In the genomic region with DNA sequence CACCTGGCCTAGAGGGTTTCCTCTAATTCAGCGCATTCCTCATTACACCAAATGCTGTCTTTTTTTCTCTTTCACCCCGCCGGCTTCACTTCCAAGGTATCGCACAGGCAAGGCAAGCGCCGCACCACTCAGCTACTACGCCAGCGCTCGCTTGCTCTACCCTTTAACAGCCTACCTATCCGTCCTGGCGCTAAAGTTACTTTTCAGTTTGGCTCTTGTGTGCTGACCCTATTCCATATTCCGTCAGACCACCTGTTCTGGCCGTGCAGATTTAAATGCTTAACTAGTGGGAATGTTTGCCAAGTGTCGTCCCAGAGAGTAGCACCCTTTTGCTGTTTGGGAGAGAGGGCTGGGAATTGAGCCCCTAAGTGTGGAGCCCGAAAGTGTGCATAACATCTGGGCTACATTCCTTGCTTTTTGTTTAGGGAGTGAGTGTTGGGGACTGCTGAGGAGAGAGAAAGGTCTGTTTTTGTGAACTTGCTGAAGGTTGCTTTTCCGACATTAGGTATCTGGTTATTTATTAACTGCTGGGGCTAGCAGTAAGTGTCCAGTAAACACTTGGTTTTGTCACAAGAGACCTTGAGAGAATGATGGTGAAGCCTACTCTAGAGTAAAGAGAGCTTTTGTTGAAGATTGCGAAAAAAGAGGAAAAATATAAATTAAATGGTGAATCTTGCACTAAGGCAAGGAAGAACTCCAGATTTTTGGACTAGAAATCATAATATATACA, we compare ENCODE assay signal across 8 mouse cellular contexts. TPM values are rescaled to one million over a fixed set of nuclear protein-coding genes. Genes with fewer than 3 reads are reported as not detected.
DNase-seq lines count a peak whose midpoint lies in the region; ATAC-seq and TF ChIP-seq lines count a peak whose summit lies in the region.

No protein-coding gene starts in this region.

- 7% methylated on average over 17 of the region's 17 CpGs for WGBS in forebrain, postnatal 0 days
- 5% methylated on average over 17 of the region's 17 CpGs for WGBS in kidney, embryonic 15.5 days
- 26% methylated on average over 17 of the region's 17 CpGs for WGBS in macrophage (ENCODE audit: missing documents)
- 6% methylated on average over 17 of the region's 17 CpGs for WGBS in stomach, embryonic 15.5 days

- H3K36me3 ChIP-seq in C2C12 (ENCODE audit: control insufficient read depth, insufficient read depth), result peaks cover 14% of the 10 kb centered on the region
- H3K36me3 ChIP-seq in forebrain, postnatal 0 days (ENCODE audit: insufficient read depth), result no peaks in the 10 kb centered on the region
- H3K36me3 ChIP-seq in kidney, embryonic 15.5 days, result no peaks in the 10 kb centered on the region
- H3K36me3 ChIP-seq in macrophage (ENCODE audit: inconsistent target), result no peaks in the 10 kb centered on the region
- no peaks in the 10 kb centered on the region for H3K36me3 ChIP-seq in stomach, embryonic 15.5 days

- H3K4me2 ChIP-seq in forebrain, postnatal 0 days (ENCODE audit: low read depth), result peak overlapping the region; percentile 93
- peak overlapping the region; percentile 78 for H3K4me2 ChIP-seq in kidney, embryonic 15.5 days
- H3K4me2 ChIP-seq in stomach, embryonic 15.5 days, result peak overlapping the region; percentile 97

- peaks cover 59% of the 10 kb centered on the region for H3K79me3 ChIP-seq in C2C12 (ENCODE audit: low read depth)

- H3K4me1 ChIP-seq in forebrain, postnatal 0 days (ENCODE audit: insufficient read depth), result peaks cover 14% of the 10 kb centered on the region; the same call in 1 of the 2 replicates
- H3K4me1 ChIP-seq in kidney, embryonic 15.5 days, result peaks cover 23% of the 10 kb centered on the region
- peaks cover 18% of the 10 kb centered on the region for H3K4me1 ChIP-seq in stomach, embryonic 15.5 days

- H3K9ac ChIP-seq in forebrain, postnatal 0 days, result peak overlapping the region; percentile 63
- H3K9ac ChIP-seq in kidney, embryonic 15.5 days, result peak overlapping the region; percentile 59
- H3K9ac ChIP-seq in stomach, embryonic 15.5 days, result peak overlapping the region; percentile 57; the same call in 1 of the 2 replicates

- H3K4me3 ChIP-seq in C2C12 (ENCODE audit: insufficient read depth, poor library complexity, severe bottlenecking) (peak overlapping the region; percentile 92), macrophage (ENCODE audit: inconsistent target) (peak overlapping the region; percentile 82)
- peak overlapping the region; percentile 63 for H3K4me3 ChIP-seq in forebrain, postnatal 0 days (ENCODE audit: low read depth, low read length)
- peak overlapping the region; percentile 59 for H3K4me3 ChIP-seq in kidney, embryonic 15.5 days (replicated peaks)
- peak overlapping the region; percentile 73 for H3K4me3 ChIP-seq in stomach, embryonic 15.5 days (replicated peaks)

- H3K9me3 ChIP-seq in forebrain, postnatal 0 days (ENCODE audit: low read length), result no peaks in the 10 kb centered on the region
- H3K9me3 ChIP-seq in kidney, embryonic 15.5 days (replicated peaks), result no peaks in the 10 kb centered on the region
- H3K9me3 ChIP-seq in stomach, embryonic 15.5 days, result no peaks in the 10 kb centered on the region

- DNase-seq in T-cell, adult 2 months (ENCODE audit: low spot score), result peak; percentile 46
- DNase-seq in forebrain, postnatal 0 days, result no peak
- no peak for DNase-seq in cerebellum, adult 11-12 months
- no peak for DNase-seq in right cerebral cortex, postnatal 14 days

- no peak overlapping the region; the same call in 1 of the 2 replicates for H3K27ac ChIP-seq in forebrain, postnatal 0 days (ENCODE audit: low read depth, low read length)
- H3K27ac ChIP-seq in kidney, embryonic 15.5 days, result peak overlapping the region; percentile 92
- no peak overlapping the region for H3K27ac ChIP-seq in macrophage
- H3K27ac ChIP-seq in stomach, embryonic 15.5 days, result peak overlapping the region; percentile 87

- peak overlapping the region; percentile 86 for H3ac ChIP-seq in C2C12 (ENCODE audit: control insufficient read depth, insufficient read length, low read depth)

- H3K79me2 ChIP-seq in C2C12 (ENCODE audit: control insufficient read depth, insufficient read depth) (peaks cover 61% of the 10 kb centered on the region), macrophage (ENCODE audit: inconsistent target) (peaks cover 22% of the 10 kb centered on the region; the same call in 1 of the 2 replicates)

- ATAC-seq in forebrain, postnatal 0 days, result no peak
- no peak for ATAC-seq in kidney, embryonic 15.5 days (replicated peaks; ENCODE audit: low FRiP score)
- ATAC-seq in stomach, embryonic 15.5 days (ENCODE audit: insufficient read depth, low FRiP score, low read depth), result no peak

- no peak for TF ChIP-seq CTCF in C2C12 (IDR thresholded peaks at IDR 0.05; ENCODE audit: control insufficient read depth, insufficient read depth, insufficient read length)
- no peak for TF ChIP-seq CTCF in forebrain, postnatal 0 days (IDR thresholded peaks at IDR 0.05; ENCODE audit: low read depth)

- no peaks in the 10 kb centered on the region for H3K27me3 ChIP-seq in C2C12 (ENCODE audit: control insufficient read depth, insufficient read depth, insufficient read length)
- H3K27me3 ChIP-seq in forebrain, postnatal 0 days (ENCODE audit: insufficient read depth, low read length), result no peaks in the 10 kb centered on the region
- H3K27me3 ChIP-seq in kidney, embryonic 15.5 days, result no peaks in the 10 kb centered on the region
- no peaks in the 10 kb centered on the region for H3K27me3 ChIP-seq in stomach, embryonic 15.5 days (replicated peaks)

TF ChIP-seq in C2C12, 6 proteins besides CTCF, POLR2A, EP300 and RAD21:
- TF ChIP-seq MAX (IDR thresholded peaks at IDR 0.05) (no peak), MYOD1 (IDR thresholded peaks at IDR 0.05; ENCODE audit: control insufficient read depth, insufficient read length, low read depth) (no peak)

RNA-seq across cellular contexts. Expression of a gene that starts 1.2 kb away (rescaled TPM):
- polyA plus RNA-seq in C2C12 (2012; fragmentation: generic; extraction: Trizol) (80.9 TPM), macrophage (2018) (11.3 to 39.1 TPM (median 14.9 TPM) in 3 replicates)
- total RNA-seq in forebrain, postnatal 0 days (2014; rRNA removed), result 22.8 and 26.2 TPM in 2 replicates
- polyA plus RNA-seq in forebrain, postnatal 0 days (2015; fragmentation: Nextera tagmentation; extraction: Ambion mirVana), result 19.1 and 25.2 TPM in 2 replicates
- 100 and 103 TPM in 2 replicates for polyA plus RNA-seq in kidney, embryonic 15.5 days (2015; fragmentation: Nextera tagmentation; extraction: Ambion mirVana)
- total RNA-seq in macrophage (2018; cell fraction: chromatin; rRNA removed), result 10 to 100 TPM in 18 of 26 experiments, 1 to 10 TPM in 8; 1.4 to 46.9 (median 23.7) TPM
- total RNA-seq in macrophage (2018; cell fraction: cytosol; rRNA removed), result 10 to 100 TPM in 23 of 26 experiments, 1 to 10 TPM in 3; 8.2 to 17.4 (median 13.3) TPM
- total RNA-seq in macrophage (2018; cell fraction: nucleus; rRNA removed), result 10 to 100 TPM in 14 of 26 experiments, 1 to 10 TPM in 12; 3.1 to 39.3 (median 10.6) TPM
- polyA plus RNA-seq in stomach, embryonic 15.5 days (2015; fragmentation: Nextera tagmentation; extraction: Ambion mirVana), result 87.7 and 108 TPM in 2 replicates

RNA-seq across cellular contexts. Expression of a gene that starts 9.7 kb away (rescaled TPM):
- polyA plus RNA-seq in C2C12 (2012; fragmentation: generic; extraction: Trizol), result not detected
- total RNA-seq in forebrain, postnatal 0 days (2014; rRNA removed), result not detected in 2 replicates
- not detected in 2 replicates for polyA plus RNA-seq in forebrain, postnatal 0 days (2015; fragmentation: Nextera tagmentation; extraction: Ambion mirVana)
- not detected in 2 replicates for polyA plus RNA-seq in kidney, embryonic 15.5 days (2015; fragmentation: Nextera tagmentation; extraction: Ambion mirVana)
- not detected for total RNA-seq in macrophage (2018; cell fraction: chromatin; rRNA removed)
- total RNA-seq in macrophage (2018; cell fraction: cytosol; rRNA removed), result not detected
- total RNA-seq in macrophage (2018; cell fraction: nucleus; rRNA removed), result not detected
- not detected in 3 replicates for polyA plus RNA-seq in macrophage (2018)
- polyA plus RNA-seq in stomach, embryonic 15.5 days (2015; fragmentation: Nextera tagmentation; extraction: Ambion mirVana), result not detected in 2 replicates

Comparison
In these comparisons a context has a peak if more than half of its experiments do, and no peak if none do; other contexts are left out.
1. H3K27ac ChIP-seq: peak in kidney, embryonic 15.5 days (single experiment) and stomach, embryonic 15.5 days (single experiment); none in forebrain, postnatal 0 days (single experiment) and macrophage (single experiment).
2. Peak in every context shown above with its lines, with median percentiles within 50 percentile points of each other: H3K4me3 ChIP-seq, H3K4me2 ChIP-seq and H3K9ac ChIP-seq.